Mouse (Mus musculus) intestine, embryonic 15.5 days (tissue): ENCODE data around the gene Gng12. TPM values are rescaled to one million over a fixed set of nuclear protein-coding genes. Genes with fewer than 3 reads are reported as not detected.

ENCODE experiments used
- ATAC-seq: fragments of 200-750 bp; cut with Nextera tagmentation; 2 replicates; pipeline ENCODE4 v1.8.0; 2017; ENCODE audit warnings: moderate TSS enrichment, moderate library complexity
- H3K27ac ChIP-seq: fragments of 300-500 bp; sonication (generic); 2 replicates; pipeline ENCODE4 v1.5.1; 2015; ENCODE audit warnings: mild to moderate bottlenecking, inconsistent platforms
- H3K27me3 ChIP-seq: fragments of 300-500 bp; sonication (generic); replicated peaks from 2 replicates; pipeline ENCODE4 v1.6.1; 2015; ENCODE audit warnings: inconsistent platforms
- H3K36me3 ChIP-seq: fragments of 300-500 bp; sonication (generic); 2 replicates; pipeline ENCODE4 v1.6.1; 2015; ENCODE audit warnings: inconsistent platforms
- H3K4me1 ChIP-seq: fragments of 300-500 bp; sonication (generic); replicated peaks from 2 replicates; pipeline ENCODE4 v1.6.1; 2015; ENCODE audit warnings: inconsistent platforms
- H3K4me2 ChIP-seq: fragments of 300-500 bp; sonication (generic); replicated peaks from 2 replicates; pipeline ENCODE4 v1.6.1; 2015; ENCODE audit warnings: mild to moderate bottlenecking, inconsistent platforms
- H3K4me3 ChIP-seq: fragments of 300-500 bp; sonication (generic); replicated peaks from 2 replicates; pipeline ENCODE4 v1.5.1; 2015; ENCODE audit warnings: inconsistent platforms
- H3K9ac ChIP-seq: fragments of 300-500 bp; sonication (generic); 2 replicates; pipeline ENCODE4 v1.6.1; 2015; ENCODE audit warnings: inconsistent platforms
- H3K9me3 ChIP-seq: fragments of 300-500 bp; sonication (generic); 2 replicates; pipeline ENCODE4 v1.6.1; 2016; ENCODE audit warnings: inconsistent platforms
- WGBS: fragments of 180-500 bp; shearing (Covaris S2); methylation state at CpG from one replicate; pipeline ENCODE4 v1.1.7; 2015; 5-methylcytosine and 5-hydroxymethylcytosine counted together
- polyA plus RNA-seq: library from polyadenylated mRNA; unstranded; fragments of >200 nt; fragmentation: Nextera tagmentation; extraction: Ambion mirVana; gene quantifications from 2 replicates; pipeline ENCODE4 v1.2.1, GENCODE M21; 2015

Gng12 gene
- polyA plus RNA-seq, 1 experiment from 2014 or later = 147 TPM

- no peaks in the 10 kb centered on the region for H3K9me3 ChIP-seq
Measured at GRCm38 (mm10) chr6:66922501-66922900, 26.3 kb downstream of the Gng12 start.

GRCm38 (mm10) chr6:66923851-66924250, 27.7 kb downstream of the Gng12 start:
- WGBS = 86% methylated on average over 4 of the region's 4 CpGs
- Histone ChIP-seq H3K27me3 (no peaks in the 10 kb centered on the region), H3K9ac (no peak overlapping the region), H3K4me2 (no peak overlapping the region), H3K4me3 (no peak overlapping the region), H3K4me1 (no peaks in the 10 kb centered on the region; the same call in 1 of the 2 replicates), H3K36me3 (no peaks in the 10 kb centered on the region), H3K9me3 (no peaks in the 10 kb centered on the region), H3K27ac (no peak overlapping the region)
- no peak for ATAC-seq

More at GRCm38 (mm10) chr6:66922501-66922900, 26.3 kb downstream of the Gng12 start:
- Histone ChIP-seq H3K27ac (no peak overlapping the region), H3K4me2 (no peak overlapping the region), H3K27me3 (no peaks in the 10 kb centered on the region), H3K9ac (no peak overlapping the region), H3K36me3 (no peaks in the 10 kb centered on the region), H3K4me1 (no peaks in the 10 kb centered on the region; the same call in 1 of the 2 replicates), H3K4me3 (no peak overlapping the region)
- 93% methylated on average over 7 of the region's 7 CpGs for WGBS
- no peak for ATAC-seq

- H3K9ac ChIP-seq = no peak overlapping the region
- no peak overlapping the region for H3K27ac ChIP-seq
- no peak for ATAC-seq
- no peak overlapping the region for H3K4me2 ChIP-seq
- H3K4me1 ChIP-seq = no peaks in the 10 kb centered on the region; the same call in 1 of the 2 replicates
- H3K4me3 ChIP-seq = no peak overlapping the region
- no peaks in the 10 kb centered on the region for H3K36me3 ChIP-seq
- WGBS = 82% methylated on average over 7 of the region's 7 CpGs
- H3K27me3 ChIP-seq = no peaks in the 10 kb centered on the region
- H3K9me3 ChIP-seq = no peaks in the 10 kb centered on the region
Measured at GRCm38 (mm10) chr6:66924315-66924965, 28.2 kb downstream of the Gng12 start.

- Histone ChIP-seq H3K9me3 (no peaks in the 10 kb centered on the region), H3K9ac (no peak overlapping the region), H3K4me3 (no peak overlapping the region), H3K27me3 (no peaks in the 10 kb centered on the region), H3K4me2 (no peak overlapping the region), H3K4me1 (no peaks in the 10 kb centered on the region; the same call in 1 of the 2 replicates), H3K36me3 (no peaks in the 10 kb centered on the region), H3K27ac (no peak overlapping the region)
- WGBS = 34% methylated on average over 4 of the region's 4 CpGs
- ATAC-seq = no peak
Measured at GRCm38 (mm10) chr6:66926269-66926668, 30.1 kb downstream of the Gng12 start.

- ATAC-seq = no peak
- Histone ChIP-seq H3K4me2 (no peak overlapping the region), H3K4me3 (no peak overlapping the region), H3K36me3 (no peaks in the 10 kb centered on the region), H3K27ac (no peak overlapping the region), H3K4me1 (no peaks in the 10 kb centered on the region), H3K27me3 (no peaks in the 10 kb centered on the region), H3K9me3 (no peaks in the 10 kb centered on the region), H3K9ac (no peak overlapping the region)
- 68% methylated on average over 2 of the region's 2 CpGs for WGBS
Measured at GRCm38 (mm10) chr6:66928972-66929645, 32.9 kb downstream of the Gng12 start.

- H3K9ac ChIP-seq = no peak overlapping the region
- no peaks in the 10 kb centered on the region for H3K27me3 ChIP-seq
- 32% methylated on average over 7 of the region's 7 CpGs for WGBS
- peak; percentile 44; the same call in 1 of the 2 replicates for ATAC-seq
- no peaks in the 10 kb centered on the region for H3K36me3 ChIP-seq
- H3K27ac ChIP-seq = no peak overlapping the region
- no peak overlapping the region for H3K4me3 ChIP-seq
- no peaks in the 10 kb centered on the region for H3K4me1 ChIP-seq
- no peaks in the 10 kb centered on the region for H3K9me3 ChIP-seq
- no peak overlapping the region for H3K4me2 ChIP-seq
Measured at GRCm38 (mm10) chr6:66929694-66930093, 33.5 kb downstream of the Gng12 start.

GRCm38 (mm10) chr6:66932206-66932819, 36.1 kb downstream of the Gng12 start:
- ATAC-seq = no peak
- no peaks in the 10 kb centered on the region for H3K27me3 ChIP-seq
- H3K4me3 ChIP-seq = no peak overlapping the region
- H3K9me3 ChIP-seq = no peaks in the 10 kb centered on the region
- no peak overlapping the region for H3K27ac ChIP-seq
- H3K9ac ChIP-seq = no peak overlapping the region
- no peak overlapping the region for H3K4me2 ChIP-seq
- H3K4me1 ChIP-seq = no peaks in the 10 kb centered on the region
- no peaks in the 10 kb centered on the region for H3K36me3 ChIP-seq
- 87% methylated on average over 4 of the region's 4 CpGs for WGBS

GRCm38 (mm10) chr6:66940656-66941235, 44.5 kb downstream of the Gng12 start:
- Histone ChIP-seq H3K27ac (no peak overlapping the region), H3K9me3 (no peaks in the 10 kb centered on the region)
- ATAC-seq = no peak

GRCm38 (mm10) chr6:66941792-66942191, 45.6 kb downstream of the Gng12 start:
- Histone ChIP-seq H3K9me3 (no peaks in the 10 kb centered on the region), H3K27me3 (no peaks in the 10 kb centered on the region), H3K9ac (no peak overlapping the region), H3K4me3 (no peak overlapping the region), H3K4me2 (no peak overlapping the region), H3K27ac (no peak overlapping the region), H3K36me3 (no peaks in the 10 kb centered on the region), H3K4me1 (peaks cover 12% of the 10 kb centered on the region)
- whole genome bisulfite sequencing = 57% methylated on average over 6 of the region's 6 CpGs
- ATAC-seq = no peak

More at GRCm38 (mm10) chr6:66940656-66941235, 44.5 kb downstream of the Gng12 start:
- Histone ChIP-seq H3K4me1 (peaks cover 12% of the 10 kb centered on the region), H3K4me3 (no peak overlapping the region), H3K9ac (no peak overlapping the region), H3K27me3 (no peaks in the 10 kb centered on the region), H3K4me2 (no peak overlapping the region), H3K36me3 (no peaks in the 10 kb centered on the region)
- 52% methylated on average over 7 of the region's 7 CpGs for WGBS

GRCm38 (mm10) chr6:66942826-66943225, 46.6 kb downstream of the Gng12 start:
- no peaks in the 10 kb centered on the region for H3K27me3 ChIP-seq
- no peak for ATAC-seq
- H3K9ac ChIP-seq = no peak overlapping the region
- H3K4me3 ChIP-seq = no peak overlapping the region
- no peaks in the 10 kb centered on the region for H3K9me3 ChIP-seq
- H3K27ac ChIP-seq = no peak overlapping the region
- H3K36me3 ChIP-seq = no peaks in the 10 kb centered on the region
- no peak overlapping the region for H3K4me2 ChIP-seq
- H3K4me1 ChIP-seq = peaks cover 12% of the 10 kb centered on the region
- WGBS = 57% methylated on average over 4 of the region's 4 CpGs

GRCm38 (mm10) chr6:66943367-66944189, 47.4 kb downstream of the Gng12 start:
- Histone ChIP-seq H3K4me3 (no peak overlapping the region), H3K4me2 (no peak overlapping the region), H3K27me3 (no peaks in the 10 kb centered on the region), H3K9ac (no peak overlapping the region), H3K36me3 (no peaks in the 10 kb centered on the region), H3K27ac (peak overlapping the region; percentile 48; the same call in 1 of the 2 replicates), H3K9me3 (no peaks in the 10 kb centered on the region), H3K4me1 (peaks cover 12% of the 10 kb centered on the region)
- ATAC-seq = peak; percentile 42; the same call in 1 of the 2 replicates
- 48% methylated on average over 6 of the region's 6 CpGs for WGBS
